Mouse (Mus musculus) ovary, postnatal 36 days (tissue): ENCODE data around the gene Tox4.

Source experiments
- DNase-seq: peaks from one replicate; pipeline ENCODE4 v3.0.0; 2022; ENCODE audit warnings: low spot score, mixed read lengths

Tox4 gene

DNA sequence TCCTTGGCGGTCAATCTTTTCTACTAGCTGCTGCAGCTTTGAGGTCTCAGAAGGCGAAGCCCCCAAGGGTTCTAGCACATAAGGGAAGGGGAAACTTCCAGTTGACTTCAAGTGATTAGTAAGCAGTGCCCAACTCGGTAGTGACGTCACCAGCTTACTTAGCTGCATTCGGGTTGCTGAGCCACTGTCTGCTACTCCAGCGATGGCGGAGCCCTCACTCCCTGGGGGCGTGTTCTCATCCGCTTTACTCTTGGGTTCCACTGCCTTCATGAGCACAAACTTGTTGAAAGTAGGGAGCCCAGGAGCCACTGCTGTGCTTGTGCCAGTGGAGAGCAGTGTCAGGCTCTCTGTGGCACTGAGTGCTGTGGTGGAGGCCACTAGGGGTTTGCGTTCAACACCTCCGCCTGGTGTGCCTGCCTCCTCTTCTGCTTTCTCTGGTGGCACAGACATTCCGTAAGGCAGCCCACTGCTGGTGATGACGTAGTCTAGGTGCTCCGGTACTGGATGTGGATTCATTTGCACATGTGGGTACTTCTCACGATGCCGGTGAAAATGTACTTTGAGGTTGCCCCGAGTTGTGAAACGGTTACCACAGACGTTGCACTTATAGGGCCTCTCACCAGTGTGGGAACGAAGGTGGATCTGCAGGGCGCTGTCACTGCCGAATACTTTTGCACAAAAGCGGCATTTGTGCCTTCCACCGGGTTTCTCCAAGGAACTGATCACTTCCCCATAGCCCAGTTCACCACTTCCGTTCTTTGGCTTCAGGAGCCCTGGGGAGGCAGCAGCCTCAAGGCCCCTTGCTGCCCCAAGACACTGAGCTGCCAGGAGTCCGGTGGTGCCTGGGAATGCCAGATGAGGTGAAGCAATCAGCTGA lies 35.2 kb downstream of the Tox4 start:
- no peak for DNase-seq

DNA sequence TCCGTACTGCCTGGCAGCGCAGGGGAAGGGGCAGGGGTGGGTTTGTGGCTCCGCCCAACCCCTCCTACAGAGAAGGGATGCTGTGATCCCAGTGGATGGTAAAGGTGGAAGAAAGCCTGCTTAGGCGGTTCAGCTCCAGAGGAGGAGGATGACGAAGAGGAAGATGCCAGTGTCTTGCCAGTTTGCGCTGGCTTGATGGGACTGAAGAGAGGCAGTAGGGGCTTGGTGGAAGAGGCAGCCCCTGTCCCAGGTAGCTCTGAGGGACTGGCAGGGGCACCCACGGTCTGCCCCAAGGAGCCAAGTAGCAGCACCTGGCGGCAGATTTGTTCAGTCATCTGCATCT lies 35.8 kb downstream of the Tox4 start:
- DNase-seq = no peak

DNA sequence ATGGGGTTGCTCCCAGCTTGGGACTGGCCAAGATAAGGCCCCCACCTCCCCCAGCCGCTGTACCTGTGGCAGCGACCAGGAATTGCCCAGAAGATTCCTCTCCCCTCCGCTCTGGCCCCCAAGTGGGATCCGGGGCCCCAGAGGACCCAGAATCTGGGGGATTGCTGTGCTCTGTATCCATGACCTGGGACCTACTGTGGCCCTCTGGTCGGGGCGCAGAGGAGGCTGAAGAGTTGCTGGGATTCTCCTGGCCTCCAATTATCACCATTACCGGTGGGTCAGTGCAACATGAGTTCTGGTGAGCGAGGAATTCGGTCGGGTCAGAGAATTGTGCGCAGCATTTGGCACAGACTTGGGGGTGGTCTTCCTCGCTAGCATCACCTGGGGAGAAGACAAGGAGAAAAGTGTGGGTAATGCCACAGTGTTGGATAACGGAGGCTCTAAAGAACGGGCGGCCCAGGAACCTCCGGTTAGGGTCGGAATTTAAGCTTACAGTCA lies 36.4 kb downstream of the Tox4 start:
- DNase-seq = no peak

DNA sequence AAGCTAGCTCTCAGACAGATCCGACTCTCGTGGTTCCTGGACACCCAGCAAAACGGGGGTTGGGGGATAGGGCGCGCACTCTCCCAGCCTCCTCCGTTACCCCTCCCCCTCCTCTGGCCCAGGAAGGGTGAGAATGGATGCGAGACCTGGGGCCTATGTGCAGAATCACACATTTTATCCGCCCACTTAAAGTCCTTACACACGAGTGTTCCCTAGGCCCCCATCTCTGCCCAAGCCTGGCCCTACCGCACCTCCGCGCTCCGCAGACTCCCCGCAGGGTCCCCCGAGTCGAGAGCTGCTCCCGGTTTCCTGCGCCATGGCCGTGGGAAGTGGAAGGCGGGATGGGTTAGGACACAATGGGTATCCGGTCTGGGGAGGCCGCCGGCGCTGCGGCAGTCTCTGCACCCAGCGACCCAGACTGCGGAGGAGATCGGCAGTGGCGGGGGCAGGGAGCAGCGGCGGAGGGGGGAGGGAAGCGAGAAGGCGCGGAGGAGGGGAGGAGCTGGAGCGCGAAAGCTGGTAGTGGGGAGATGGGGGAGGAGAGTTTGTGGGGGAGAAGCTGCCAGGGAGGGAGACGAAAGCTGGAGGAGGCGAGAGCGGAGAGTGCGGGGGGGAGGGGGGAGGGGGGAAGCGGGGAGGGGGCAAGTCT lies 37.0 kb downstream of the Tox4 start:
- peak; percentile 77 for DNase-seq

DNA sequence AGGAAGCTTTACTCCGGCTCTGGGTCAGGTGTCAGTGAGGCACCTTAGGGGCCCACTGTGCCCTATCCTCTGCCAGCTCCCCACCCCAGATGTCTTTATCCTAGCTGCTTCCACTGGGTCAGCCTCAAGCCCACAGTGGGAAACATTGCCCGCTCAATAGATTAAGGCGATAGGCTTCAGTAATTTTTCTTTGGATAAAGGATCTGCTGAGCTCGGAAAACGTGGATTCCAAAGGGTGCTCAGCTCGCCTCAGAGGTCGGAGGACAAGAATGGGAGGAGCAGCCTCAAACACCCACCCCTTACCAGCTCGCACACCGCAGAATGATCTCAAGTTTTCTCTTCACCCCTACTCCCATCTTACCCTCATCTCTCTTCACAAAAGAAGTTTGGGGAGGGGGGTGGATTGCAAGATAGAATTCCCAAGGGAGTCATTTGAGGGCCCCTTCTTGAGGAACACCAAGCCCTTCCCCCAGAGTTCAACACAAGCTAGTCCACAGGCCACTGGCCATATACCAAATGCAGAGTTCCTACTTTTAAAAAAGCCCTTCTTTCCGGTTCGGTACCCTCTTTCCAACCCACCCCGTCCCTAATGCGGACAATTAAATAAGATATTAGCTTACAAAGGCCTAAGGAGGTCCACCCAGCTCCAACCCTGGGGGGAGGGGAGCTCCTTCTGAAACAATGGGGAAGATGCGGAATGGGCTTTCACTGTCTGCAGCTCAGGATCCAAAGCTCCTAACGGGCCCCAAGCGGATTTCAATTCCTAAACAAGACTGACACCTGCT lies 37.7 kb downstream of the Tox4 start:
- no peak for DNase-seq

DNA sequence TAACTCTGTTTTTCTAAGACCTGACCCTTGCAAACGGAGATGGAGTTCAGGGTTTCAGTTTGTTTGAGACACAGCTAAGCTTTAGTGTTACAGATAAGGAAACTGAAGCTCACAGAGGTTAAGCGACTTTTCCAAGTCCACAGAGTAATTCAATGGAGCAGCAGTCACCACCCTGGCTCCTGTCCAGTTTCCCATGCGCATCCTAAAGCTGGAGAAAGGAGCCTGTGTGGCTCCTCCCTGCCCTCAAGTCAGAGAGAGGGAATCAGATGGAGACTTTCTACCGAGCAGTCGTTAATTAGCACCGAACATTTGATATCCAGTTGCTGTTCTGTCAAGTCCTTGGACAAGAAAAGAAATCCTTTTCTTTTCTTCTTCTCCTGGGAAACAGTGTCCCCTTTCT lies 40.4 kb downstream of the Tox4 start:
- DNase-seq = no peak

DNA sequence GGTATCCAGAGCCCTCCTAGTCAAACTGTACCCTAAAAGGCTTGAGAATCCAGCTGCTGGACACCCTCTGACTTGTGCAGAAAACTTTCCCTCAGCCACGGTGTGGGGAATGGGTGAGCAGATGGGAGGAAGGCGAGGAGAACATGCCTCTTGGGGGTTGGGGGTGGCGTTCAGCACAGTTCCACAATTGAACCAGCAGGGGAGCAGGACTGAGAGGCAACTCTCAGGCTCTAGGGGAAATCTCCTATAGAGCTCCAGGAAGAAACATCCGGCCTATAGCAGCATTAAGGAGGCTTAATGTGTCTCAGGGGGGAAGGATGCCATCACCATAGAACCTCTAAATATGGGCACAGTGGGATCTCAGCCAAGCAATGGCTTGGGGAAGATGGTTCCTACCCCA lies 46.9 kb downstream of the Tox4 start:
- DNase-seq = no peak

DNA sequence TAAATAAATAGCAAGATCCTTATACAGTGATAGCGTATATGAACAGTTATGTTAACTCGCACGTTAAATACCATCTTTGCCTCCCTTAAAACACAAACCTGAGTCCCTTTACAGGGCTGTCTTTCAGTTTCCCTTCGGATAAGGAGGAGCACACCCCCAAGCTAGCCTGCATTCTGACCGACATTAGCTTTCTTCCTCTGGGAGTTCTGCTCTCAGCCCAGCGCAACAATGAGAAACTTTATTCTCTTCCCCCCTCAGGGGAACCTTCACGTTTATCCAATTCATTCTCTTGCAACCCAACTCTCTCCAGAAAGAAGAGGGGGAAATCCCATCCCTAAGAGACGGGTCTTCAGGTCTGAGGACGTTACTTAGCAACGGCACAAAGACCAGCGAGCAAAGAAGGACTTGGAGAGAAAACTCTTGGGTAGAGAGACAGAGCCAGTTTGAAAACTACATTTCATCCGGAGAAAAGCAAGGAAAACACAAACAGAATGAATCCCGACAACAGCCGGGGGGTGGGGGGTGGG lies 48.5 kb downstream of the Tox4 start:
- no peak for DNase-seq

DNA sequence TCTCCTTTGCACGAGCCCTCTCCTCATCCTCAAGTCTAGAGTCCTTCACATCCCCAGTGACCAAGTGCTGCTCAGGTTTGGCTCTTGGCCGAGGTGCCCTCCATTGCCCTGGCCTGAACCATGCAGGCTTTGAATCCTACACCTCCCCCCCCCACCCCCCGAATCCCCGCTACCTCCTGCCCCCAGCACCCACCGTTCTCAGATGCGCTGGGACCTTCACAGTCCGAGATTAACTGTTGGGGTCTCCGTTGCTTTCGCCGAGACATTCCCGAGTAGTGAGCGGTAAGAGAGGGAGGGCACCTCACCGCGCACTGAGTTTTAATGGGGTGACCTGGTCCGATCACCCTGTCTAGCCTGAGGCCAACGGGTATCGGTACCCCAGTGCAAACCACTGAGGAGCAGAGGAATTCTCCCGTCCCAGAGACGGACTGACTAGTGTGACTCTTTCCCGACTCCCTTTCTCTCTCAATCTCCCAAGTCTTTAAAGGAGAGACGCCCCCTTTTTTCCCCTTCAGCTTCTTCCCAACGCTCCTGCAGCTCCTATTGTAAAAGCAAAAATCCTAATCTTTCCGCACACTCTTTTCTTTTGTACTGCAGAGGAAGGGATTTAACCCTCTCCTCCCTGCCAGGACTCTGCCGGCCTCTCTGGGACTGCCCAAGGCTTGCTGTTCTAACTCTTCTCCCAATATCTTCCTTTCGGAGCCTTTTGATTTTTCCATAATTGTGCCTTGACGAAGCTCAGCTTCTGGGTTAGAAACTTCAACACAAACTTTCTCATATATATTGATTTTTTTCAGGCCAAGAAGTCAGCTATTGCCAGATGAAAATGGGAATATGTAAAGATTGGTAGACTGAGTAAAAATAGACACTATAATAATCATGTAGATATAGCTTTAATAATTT lies 49.2 kb downstream of the Tox4 start, which contains the start of gene Sall2:
Sall2 (minus strand) TSS at position 853 of the 903 bp plus-strand sequence.
- no peak for DNase-seq

DNA sequence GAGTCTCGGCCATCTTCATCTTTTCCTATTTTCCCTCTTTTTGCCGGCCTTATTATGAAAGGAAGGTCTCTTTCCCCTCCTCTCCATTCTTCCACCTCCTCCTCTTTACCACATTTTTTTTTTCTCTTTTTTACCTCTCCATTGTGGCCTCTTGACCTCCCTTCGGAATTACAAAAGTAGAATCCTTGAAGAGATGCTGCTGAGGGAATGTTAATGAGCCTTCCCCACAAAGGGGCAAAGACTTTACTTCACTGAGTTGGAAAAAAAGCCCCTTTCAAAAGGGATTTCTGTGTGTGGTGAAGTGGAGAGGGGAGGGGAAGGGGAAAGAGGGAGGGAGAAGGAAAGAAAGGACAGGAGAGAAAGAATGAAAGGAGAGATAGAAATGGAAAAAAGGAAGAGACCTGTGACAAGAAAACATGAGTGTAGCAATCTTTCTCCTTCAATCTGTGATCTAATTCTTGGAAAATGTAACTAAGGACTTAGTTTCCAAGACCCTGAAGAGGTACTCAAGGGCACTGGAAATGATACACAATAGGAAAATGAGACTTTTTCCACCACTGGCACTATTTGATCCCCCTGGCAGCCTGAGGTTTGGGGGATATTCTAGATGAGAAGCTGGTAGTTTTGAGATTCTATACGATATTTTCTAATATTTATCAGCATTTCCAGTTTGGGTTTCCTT lies 52.3 kb downstream of the Tox4 start:
- no peak for DNase-seq

DNA sequence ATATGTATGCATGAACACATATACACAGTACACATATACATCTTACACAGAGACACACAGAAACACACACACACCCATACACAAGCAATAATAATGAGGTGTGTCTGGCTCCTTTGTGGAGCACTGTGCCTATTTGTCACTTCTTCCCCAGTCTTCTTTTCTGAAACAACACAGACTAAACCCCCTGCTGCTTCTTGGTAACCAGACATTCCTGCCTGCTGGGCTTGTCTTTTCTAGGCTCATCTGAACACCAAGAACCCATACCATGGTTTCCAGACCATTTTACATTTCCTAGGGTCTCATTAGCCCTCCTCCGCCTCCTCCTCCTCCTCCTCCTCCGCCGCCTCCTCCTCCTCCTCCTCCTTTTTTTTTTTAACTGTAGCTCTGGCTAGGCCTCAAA lies 53.2 kb downstream of the Tox4 start:
- DNase-seq = no peak

DNA sequence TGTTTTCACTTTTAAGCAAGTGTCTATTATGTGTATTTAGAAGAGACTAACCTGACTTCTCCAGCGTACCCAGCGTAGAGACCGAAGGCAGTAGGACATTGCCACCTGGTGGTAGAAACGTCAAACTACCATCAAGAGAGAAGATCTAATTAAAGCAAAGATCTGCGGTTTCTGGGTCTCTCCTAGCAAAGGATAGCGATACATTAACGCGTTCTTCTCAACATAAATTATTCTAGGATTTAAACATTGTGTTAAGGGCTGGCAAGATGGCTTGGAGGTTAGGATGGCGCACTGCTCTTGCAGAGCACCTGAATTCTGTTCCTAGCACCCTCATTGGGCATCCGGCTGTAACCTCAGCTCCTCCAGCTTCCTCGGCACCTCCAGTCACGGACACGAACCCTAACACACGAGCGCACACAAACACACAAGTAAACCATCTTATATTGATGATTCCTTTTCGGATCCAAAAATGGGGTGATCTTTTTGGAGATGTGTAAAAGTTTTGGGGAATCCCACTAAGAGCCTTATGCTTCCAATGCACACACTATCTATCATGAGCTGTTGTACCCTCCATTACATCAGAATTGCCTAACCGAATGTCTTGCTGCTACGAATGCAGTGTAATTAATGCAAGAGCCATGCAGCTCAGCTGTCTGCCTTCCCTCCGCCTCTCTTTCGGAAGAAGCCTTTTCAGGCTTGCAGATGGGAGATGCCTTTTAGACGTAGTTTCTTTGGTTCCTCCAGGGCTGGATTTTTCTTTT lies 60.0 kb downstream of the Tox4 start:
- DNase-seq = no peak

DNA sequence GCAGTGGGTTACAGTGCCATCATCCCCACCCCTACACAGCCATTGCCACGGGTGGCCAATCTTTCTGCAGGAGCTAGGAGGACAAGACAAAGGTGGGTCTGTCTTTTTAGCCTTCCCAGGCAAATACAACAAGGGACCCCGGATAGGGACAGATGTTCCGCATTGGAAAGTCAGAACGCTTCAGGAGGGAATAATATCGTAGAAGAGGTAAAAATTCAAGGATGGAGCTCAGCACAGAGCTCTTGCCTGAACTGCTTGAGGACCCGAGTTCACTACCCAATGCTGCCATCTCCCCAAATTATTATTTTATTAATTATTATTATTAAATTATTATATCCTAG lies 60.5 kb downstream of the Tox4 start:
- DNase-seq = no peak
